ENCODE assay signal across 30 mouse cellular contexts in the genomic region with DNA sequence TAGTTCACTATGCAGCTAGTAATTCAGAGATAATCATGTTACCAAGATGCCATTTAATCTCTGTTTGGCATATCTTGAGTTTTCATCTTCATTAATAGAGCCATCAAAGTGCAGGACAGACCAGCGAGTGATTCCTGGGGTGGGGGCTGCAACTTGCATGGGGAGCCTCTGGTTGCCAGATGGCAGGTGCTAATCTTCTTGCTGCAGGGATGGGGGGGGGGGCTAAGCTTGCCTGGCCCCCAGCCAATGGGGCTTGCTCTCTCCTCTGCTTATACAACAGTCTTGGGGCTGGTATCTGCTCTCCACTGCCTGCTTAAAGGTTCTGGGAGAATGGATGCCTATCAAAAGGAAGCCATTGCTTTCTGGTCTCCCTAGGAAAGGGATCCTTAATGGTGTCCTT.
A peak's percentile ranks its signal among the peaks of the same experiment; 100 is the strongest.
DNase-seq lines count a peak whose midpoint lies in the region; ATAC-seq and TF ChIP-seq lines count a peak whose summit lies in the region.
"Had no signal": no experiment of that assay in that cellular context is flagged by ENCODE, and none has a peak within 500 bp of the region (broad histone marks: within the 10 kb centered on the region; RNA-seq: fewer than 3 reads in every experiment).

No protein-coding gene starts in this region.

- no peaks in the 10 kb centered on the region for H3K36me3 ChIP-seq in hindbrain, postnatal 0 days (ENCODE audit: insufficient read depth, low read length)
- H3K36me3 ChIP-seq in hindbrain, embryonic 11.5 days (ENCODE audit: control insufficient read depth, insufficient read depth, low read length) = no peaks in the 10 kb centered on the region
- no peaks in the 10 kb centered on the region for H3K36me3 ChIP-seq in midbrain, embryonic 14.5 days (ENCODE audit: control insufficient read depth, insufficient read depth, low read length)
- no peaks in the 10 kb centered on the region for H3K36me3 ChIP-seq in midbrain, embryonic 11.5 days (ENCODE audit: control insufficient read depth, insufficient read depth, low read length)
- H3K36me3 ChIP-seq: embryonic facial prominence, embryonic 15.5 days; forebrain, embryonic 15.5 days; kidney, embryonic 15.5 days; neural tube, embryonic 12.5 days had no signal

- ATAC-seq in hindbrain, postnatal 0 days = peak; percentile 77
- no peak for ATAC-seq in hindbrain, embryonic 11.5 days (ENCODE audit: low FRiP score)
- ATAC-seq in midbrain, embryonic 14.5 days (ENCODE audit: low FRiP score, low TSS enrichment) = peak; percentile 62; the same call in 1 of the 2 replicates
- no peak for ATAC-seq in midbrain, embryonic 11.5 days (ENCODE audit: low FRiP score)
- no peak for ATAC-seq in granulocyte monocyte progenitor cell, adult 5-6 weeks (replicated peaks; ENCODE audit: poor library complexity, severe bottlenecking)
- ATAC-seq: activated CD4-positive, CD25-positive, alpha-beta regulatory T cell, adult 4 months; forebrain, embryonic 15.5 days had no signal

- no peak for TF ChIP-seq CTCF in cerebellum, adult 2 months (IDR thresholded peaks at IDR 0.05; ENCODE audit: borderline replicate concordance, insufficient read depth, low read depth, low read length)
- no peak for TF ChIP-seq CTCF in hindbrain, postnatal 0 days (IDR thresholded peaks at IDR 0.05; ENCODE audit: low read depth)

- H3K4me2 ChIP-seq in hindbrain, postnatal 0 days (ENCODE audit: low read depth, low read length) = no peak overlapping the region
- no peak overlapping the region for H3K4me2 ChIP-seq in hindbrain, embryonic 11.5 days (replicated peaks; ENCODE audit: low read depth, low read length)
- no peak overlapping the region for H3K4me2 ChIP-seq in midbrain, embryonic 14.5 days (ENCODE audit: low read length)
- H3K4me2 ChIP-seq in midbrain, embryonic 11.5 days = no peak overlapping the region
- H3K4me2 ChIP-seq: embryonic facial prominence, embryonic 15.5 days; forebrain, embryonic 15.5 days; heart, embryonic 11.5 days; hindbrain, embryonic 14.5 days; kidney, embryonic 15.5 days; neural tube, embryonic 12.5 days had no signal

- H3K27me3 ChIP-seq in cerebellum, adult 2 months (ENCODE audit: control insufficient read depth, insufficient read depth, low read length) = no peaks in the 10 kb centered on the region; the same call in 1 of the 2 replicates
- H3K27me3 ChIP-seq in hindbrain, postnatal 0 days (ENCODE audit: insufficient read depth, low read length) = no peaks in the 10 kb centered on the region
- H3K27me3 ChIP-seq in hindbrain, embryonic 11.5 days (ENCODE audit: control insufficient read depth, insufficient read depth, low read length) = no peaks in the 10 kb centered on the region
- H3K27me3 ChIP-seq in midbrain, embryonic 14.5 days (ENCODE audit: control insufficient read depth, insufficient read depth, low read length) = no peaks in the 10 kb centered on the region
- no peaks in the 10 kb centered on the region for H3K27me3 ChIP-seq in midbrain, embryonic 11.5 days (ENCODE audit: control insufficient read depth, insufficient read depth, low read length)
- H3K27me3 ChIP-seq: CH12.LX; embryonic facial prominence, embryonic 15.5 days; forebrain, embryonic 15.5 days; kidney, embryonic 15.5 days; neural tube, embryonic 12.5 days had no signal

- H3K9me3 ChIP-seq in hindbrain, postnatal 0 days (ENCODE audit: low read length) = no peaks in the 10 kb centered on the region
- no peaks in the 10 kb centered on the region for H3K9me3 ChIP-seq in hindbrain, embryonic 11.5 days (ENCODE audit: control insufficient read depth, low read length)
- H3K9me3 ChIP-seq in midbrain, embryonic 14.5 days (ENCODE audit: control insufficient read depth, low read length) = no peaks in the 10 kb centered on the region
- H3K9me3 ChIP-seq in midbrain, embryonic 11.5 days (ENCODE audit: control insufficient read depth, low read length) = no peaks in the 10 kb centered on the region
- H3K9me3 ChIP-seq: embryonic facial prominence, embryonic 15.5 days; forebrain, embryonic 15.5 days; kidney, embryonic 15.5 days; neural tube, embryonic 12.5 days had no signal

- no peaks in the 10 kb centered on the region for H3K4me1 ChIP-seq in cerebellum, adult 2 months (ENCODE audit: control insufficient read depth, insufficient read depth, low read length)
- no peaks in the 10 kb centered on the region for H3K4me1 ChIP-seq in hindbrain, postnatal 0 days (ENCODE audit: insufficient read depth, low read length)
- H3K4me1 ChIP-seq in hindbrain, embryonic 11.5 days (replicated peaks; ENCODE audit: control insufficient read depth, insufficient read depth, low read length) = no peaks in the 10 kb centered on the region
- no peaks in the 10 kb centered on the region for H3K4me1 ChIP-seq in midbrain, embryonic 14.5 days (ENCODE audit: control insufficient read depth, insufficient read depth, low read length)
- H3K4me1 ChIP-seq in midbrain, embryonic 11.5 days (ENCODE audit: control insufficient read depth, insufficient read depth, low read length) = no peaks in the 10 kb centered on the region
- H3K4me1 ChIP-seq: embryonic facial prominence, embryonic 15.5 days; forebrain, embryonic 15.5 days; kidney, embryonic 15.5 days; neural tube, embryonic 12.5 days had no signal

- H3K4me3 ChIP-seq in cerebellum, adult 2 months (replicated peaks; ENCODE audit: insufficient read depth, low read depth, low read length) = no peak overlapping the region
- H3K4me3 ChIP-seq in hindbrain, postnatal 0 days (ENCODE audit: low read length) = no peak overlapping the region
- no peak overlapping the region for H3K4me3 ChIP-seq in hindbrain, embryonic 11.5 days (ENCODE audit: low read depth, low read length)
- H3K4me3 ChIP-seq in midbrain, embryonic 14.5 days (replicated peaks; ENCODE audit: low read depth, low read length) = no peak overlapping the region
- H3K4me3 ChIP-seq in midbrain, embryonic 11.5 days (ENCODE audit: low read depth, low read length) = no peak overlapping the region
- H3K4me3 ChIP-seq: embryonic facial prominence, embryonic 15.5 days; forebrain, embryonic 15.5 days; kidney, embryonic 15.5 days; neural tube, embryonic 12.5 days had no signal

- WGBS in cerebellum, adult 2 months = 16% methylated on average over 1 of the region's 1 CpGs
- WGBS in hindbrain, postnatal 0 days = 37% methylated on average over 1 of the region's 1 CpGs
- WGBS in hindbrain, embryonic 11.5 days = 86% methylated on average over 1 of the region's 1 CpGs
- WGBS in midbrain, embryonic 14.5 days = 20% methylated on average over 1 of the region's 1 CpGs
- WGBS in midbrain, embryonic 11.5 days = 53% methylated on average over 1 of the region's 1 CpGs

- no peak overlapping the region for H3K27ac ChIP-seq in cerebellum, adult 2 months (ENCODE audit: insufficient read depth, low read length)
- H3K27ac ChIP-seq in hindbrain, postnatal 0 days = no peak overlapping the region
- no peak overlapping the region for H3K27ac ChIP-seq in hindbrain, embryonic 11.5 days (ENCODE audit: low read depth, low read length)
- no peak overlapping the region for H3K27ac ChIP-seq in midbrain, embryonic 14.5 days (replicated peaks; ENCODE audit: low read depth, low read length)
- no peak overlapping the region for H3K27ac ChIP-seq in midbrain, embryonic 11.5 days (ENCODE audit: low read depth, low read length)
- H3K27ac ChIP-seq: embryonic facial prominence, embryonic 15.5 days; forebrain, embryonic 15.5 days; hindbrain, embryonic 14.5 days; kidney, embryonic 15.5 days; liver, embryonic 14.5 days; macrophage; neural tube, embryonic 12.5 days had no signal

- peak; percentile 47 to 64 for DNase-seq in cerebellum, postnatal 10 days
- DNase-seq in cerebellum, adult 2 months = no peak
- peak; percentile 65 for DNase-seq in hindbrain, postnatal 0 days (ENCODE audit: low spot score)
- no peak for DNase-seq in hindbrain, embryonic 11.5 days (ENCODE audit: low spot score)
- DNase-seq in midbrain, embryonic 14.5 days = peak; percentile 44
- no peak for DNase-seq in midbrain, embryonic 11.5 days (ENCODE audit: low spot score, missing footprints)
- DNase-seq: adrenal gland, adult 2 months; adrenal gland, postnatal 36 days; cerebellum, adult 9-10 months; gastrocnemius, postnatal 25 days; heart, adult 18-20 months; heart, postnatal 36 days; kidney, adult 18-20 months; kidney, postnatal 25 days; liver; lung, adult 2 months; lung, postnatal 10 days; spleen, adult 18-20 months; thymus, postnatal 14 days had no signal

- TF ChIP-seq POLR2A in cerebellum, adult 2 months (IDR thresholded peaks at IDR 0.05; ENCODE audit: borderline replicate concordance, insufficient read depth, low read length) = no peak

- H3K9ac ChIP-seq in hindbrain, postnatal 0 days (replicated peaks; ENCODE audit: low read length) = no peak overlapping the region
- H3K9ac ChIP-seq in hindbrain, embryonic 11.5 days (ENCODE audit: low read depth, low read length) = no peak overlapping the region
- H3K9ac ChIP-seq in midbrain, embryonic 14.5 days (replicated peaks; ENCODE audit: low read length) = no peak overlapping the region
- no peak overlapping the region for H3K9ac ChIP-seq in midbrain, embryonic 11.5 days (ENCODE audit: low read length)
- H3K9ac ChIP-seq: embryonic facial prominence, embryonic 15.5 days; forebrain, embryonic 15.5 days; hindbrain, embryonic 14.5 days; kidney, embryonic 15.5 days; liver, embryonic 14.5 days; neural tube, embryonic 12.5 days had no signal

Comparison
In these comparisons a context has a peak if more than half of its experiments do, and no peak if none do; other contexts are left out.
1. DNase-seq: peak in cerebellum, postnatal 10 days (2 of 2), hindbrain, postnatal 0 days (single experiment) and midbrain, embryonic 14.5 days (single experiment); none in cerebellum, adult 2 months (0 of 2), hindbrain, embryonic 11.5 days (single experiment) and midbrain, embryonic 11.5 days (single experiment).
2. ATAC-seq: peak in hindbrain, postnatal 0 days (single experiment) and midbrain, embryonic 14.5 days (single experiment); none in hindbrain, embryonic 11.5 days (single experiment), midbrain, embryonic 11.5 days (single experiment) and granulocyte monocyte progenitor cell, adult 5-6 weeks (single experiment).